In the genomic region with DNA sequence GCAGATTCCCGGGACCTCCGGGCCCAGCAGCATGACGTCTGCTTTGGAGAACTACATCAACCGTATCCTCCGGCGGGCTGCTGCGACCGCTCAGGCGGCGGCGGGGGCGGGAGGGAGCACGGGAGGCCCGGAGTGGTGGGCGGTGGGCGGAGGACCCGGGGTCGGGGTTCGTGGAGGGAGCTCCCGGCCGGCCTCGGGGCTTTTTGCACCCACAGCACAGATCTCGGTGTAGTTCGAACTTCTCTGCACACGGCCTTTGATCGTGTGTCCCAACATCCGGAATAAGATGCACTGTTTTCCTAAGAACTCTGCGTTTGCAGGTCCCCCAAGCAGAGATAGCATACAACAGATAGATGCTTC, we compare ENCODE assay signal across 7 mouse cellular contexts. TPM values are rescaled to one million over a fixed set of nuclear protein-coding genes. Genes with fewer than 3 reads are reported as not detected.
DNase-seq lines count a peak whose midpoint lies in the region; ATAC-seq and TF ChIP-seq lines count a peak whose summit lies in the region.

No protein-coding gene starts in this region.

- peaks cover 3% of the 10 kb centered on the region; the same call in 1 of the 2 replicates for H3K36me3 ChIP-seq in neural tube, embryonic 11.5 days (ENCODE audit: control insufficient read depth, insufficient read depth, low read length)
- peaks cover 33% of the 10 kb centered on the region for H3K36me3 ChIP-seq in forebrain, embryonic 10.5 days (replicated peaks)
- peaks cover 19% of the 10 kb centered on the region for H3K36me3 ChIP-seq in limb, embryonic 15.5 days
- no peaks in the 10 kb centered on the region; the same call in 1 of the 2 replicates for H3K36me3 ChIP-seq in stomach, postnatal 0 days (ENCODE audit: control insufficient read depth, insufficient read depth, low read length)

- peaks cover 7% of the 10 kb centered on the region; the same call in 1 of the 2 replicates for H3K4me1 ChIP-seq in neural tube, embryonic 11.5 days (ENCODE audit: control insufficient read depth, insufficient read depth, low read length)
- H3K4me1 ChIP-seq in forebrain, embryonic 10.5 days = peaks cover 19% of the 10 kb centered on the region
- H3K4me1 ChIP-seq in limb, embryonic 15.5 days = peaks cover 9% of the 10 kb centered on the region
- H3K4me1 ChIP-seq in stomach, postnatal 0 days (replicated peaks; ENCODE audit: control insufficient read depth, insufficient read depth) = no peaks in the 10 kb centered on the region

- under 1% methylated on average over 22 of the region's 28 CpGs for WGBS in neural tube, embryonic 11.5 days
- WGBS in forebrain, embryonic 10.5 days = under 1% methylated on average over 28 of the region's 28 CpGs
- under 1% methylated on average over 28 of the region's 28 CpGs for WGBS in limb, embryonic 15.5 days
- 0% methylated on average over 28 of the region's 28 CpGs for WGBS in stomach, postnatal 0 days

- no peaks in the 10 kb centered on the region for H3K27me3 ChIP-seq in neural tube, embryonic 11.5 days (ENCODE audit: control insufficient read depth, insufficient read depth, low read length)
- H3K27me3 ChIP-seq in forebrain, embryonic 10.5 days (ENCODE audit: poor library complexity, severe bottlenecking) = no peaks in the 10 kb centered on the region
- no peaks in the 10 kb centered on the region for H3K27me3 ChIP-seq in limb, embryonic 15.5 days
- no peaks in the 10 kb centered on the region for H3K27me3 ChIP-seq in stomach, postnatal 0 days (ENCODE audit: control insufficient read depth, insufficient read depth, low read length)

- TF ChIP-seq EP300 in stomach, postnatal 0 days (optimal IDR thresholded peaks at IDR 0.05) = no peak

- peak overlapping the region; percentile 80 for H3K4me3 ChIP-seq in neural tube, embryonic 11.5 days (ENCODE audit: low read depth, low read length)
- peak overlapping the region; percentile 89 for H3K4me3 ChIP-seq in forebrain, embryonic 10.5 days
- H3K4me3 ChIP-seq in limb, embryonic 15.5 days = peak overlapping the region; percentile 83
- peak overlapping the region; percentile 84 for H3K4me3 ChIP-seq in stomach, postnatal 0 days (ENCODE audit: low read depth, low read length)

- H3K4me2 ChIP-seq in neural tube, embryonic 11.5 days (ENCODE audit: low read depth) = peak overlapping the region; percentile 70
- peak overlapping the region; percentile 49 for H3K4me2 ChIP-seq in limb, embryonic 15.5 days
- peak overlapping the region; percentile 65 for H3K4me2 ChIP-seq in stomach, postnatal 0 days (replicated peaks; ENCODE audit: low read depth)

- ATAC-seq in neural tube, embryonic 11.5 days (ENCODE audit: insufficient read depth, low FRiP score, low TSS enrichment) = no peak
- peak; percentile 67; the same call in 1 of the 2 replicates for ATAC-seq in limb, embryonic 15.5 days (ENCODE audit: insufficient number of reproducible peaks, low FRiP score, low TSS enrichment, low read depth)
- ATAC-seq in stomach, postnatal 0 days (ENCODE audit: low FRiP score, low TSS enrichment) = no peak

- H3K9me3 ChIP-seq in neural tube, embryonic 11.5 days (ENCODE audit: control insufficient read depth, low read length) = no peaks in the 10 kb centered on the region
- no peaks in the 10 kb centered on the region for H3K9me3 ChIP-seq in forebrain, embryonic 10.5 days
- no peaks in the 10 kb centered on the region for H3K9me3 ChIP-seq in limb, embryonic 15.5 days
- no peaks in the 10 kb centered on the region for H3K9me3 ChIP-seq in stomach, postnatal 0 days (ENCODE audit: control insufficient read depth, low read length)

- peak overlapping the region; percentile 91 for H3K27ac ChIP-seq in neural tube, embryonic 11.5 days (ENCODE audit: low read depth, low read length)
- peak overlapping the region; percentile 99 for H3K27ac ChIP-seq in forebrain, embryonic 10.5 days
- H3K27ac ChIP-seq in limb, embryonic 15.5 days = peak overlapping the region; percentile 95
- peak overlapping the region; percentile 95 for H3K27ac ChIP-seq in stomach, postnatal 0 days (replicated peaks)

- DNase-seq in neural tube, embryonic 11.5 days (ENCODE audit: low spot score) = no peak
- no peak for DNase-seq in neural tube, embryonic 10.5 days (ENCODE audit: extremely low spot score, low spot score)
- no peak for DNase-seq in forebrain, embryonic 10.5 days (ENCODE audit: extremely low spot score, low spot score)
- DNase-seq in stomach, postnatal 0 days (ENCODE audit: low spot score) = no peak
- no peak for DNase-seq in urinary bladder, adult 18-20 months (ENCODE audit: low spot score in 2 of 2)
- DNase-seq in frontal cortex, adult 2 months (ENCODE audit: extremely low spot score in 1 of 2, low spot score in 1 of 2) = no peak

- peak overlapping the region; percentile 95 for H3K9ac ChIP-seq in neural tube, embryonic 11.5 days (ENCODE audit: low read length)
- H3K9ac ChIP-seq in limb, embryonic 15.5 days = peak overlapping the region; percentile 94
- peak overlapping the region; percentile 96 for H3K9ac ChIP-seq in stomach, postnatal 0 days (ENCODE audit: low read length)

- TF ChIP-seq CTCF in stomach, postnatal 0 days (IDR thresholded peaks at IDR 0.05; ENCODE audit: low read depth) = no peak

RNA-seq across cellular contexts. Expression of a gene that starts 0.3 kb away (rescaled TPM):
- 191 and 192 TPM in 2 replicates for polyA plus RNA-seq in neural tube, embryonic 11.5 days (2014; fragmentation: Nextera tagmentation; extraction: Ambion mirVana)
- 248 and 251 TPM in 2 replicates for polyA plus RNA-seq in forebrain, embryonic 10.5 days (2016; fragmentation: Nextera tagmentation; extraction: Ambion mirVana)
- 136 and 147 TPM in 2 replicates for polyA plus RNA-seq in limb, embryonic 15.5 days (2015; fragmentation: Nextera tagmentation; extraction: Ambion mirVana)
- polyA plus RNA-seq in stomach, postnatal 0 days (2015; fragmentation: Nextera tagmentation; extraction: Ambion mirVana) = 103 and 115 TPM in 2 replicates
- polyA plus RNA-seq in frontal cortex, adult 2 months (2012; rRNA removed) = 45.8 and 47.8 TPM in 2 replicates

RNA-seq across cellular contexts. Expression of a gene that starts 17.4 kb away (rescaled TPM):
- 0.25 TPM in 1 of 2 replicates, not detected in the other for polyA plus RNA-seq in neural tube, embryonic 11.5 days (2014; fragmentation: Nextera tagmentation; extraction: Ambion mirVana)
- 0.52 and 0.74 TPM in 2 replicates for polyA plus RNA-seq in forebrain, embryonic 10.5 days (2016; fragmentation: Nextera tagmentation; extraction: Ambion mirVana)
- 0.13 TPM in 1 of 2 replicates, not detected in the other for polyA plus RNA-seq in limb, embryonic 15.5 days (2015; fragmentation: Nextera tagmentation; extraction: Ambion mirVana)
- not detected in 2 replicates for polyA plus RNA-seq in stomach, postnatal 0 days (2015; fragmentation: Nextera tagmentation; extraction: Ambion mirVana)
- 0.22 and 0.34 TPM in 2 replicates for polyA plus RNA-seq in frontal cortex, adult 2 months (2012; rRNA removed)
